Mouse (Mus musculus): ENCODE data around the gene Magi2. TPM values are rescaled to one million over a fixed set of nuclear protein-coding genes. Genes with fewer than 3 reads are reported as not detected.

Magi2 gene
- polyA plus RNA-seq, 1 experiment from 2014 or later: 9.3 TPM

- Histone ChIP-seq H3K4me3 (ENCODE audit: low read length) (no peak overlapping the region), H3K9ac (ENCODE audit: low read depth, low read length) (no peak overlapping the region), H3K27ac (ENCODE audit: low read depth, low read length) (no peak overlapping the region), H3K36me3 (ENCODE audit: control insufficient read depth, insufficient read depth, low read length) (no peaks in the 10 kb centered on the region), H3K9me3 (ENCODE audit: control insufficient read depth, low read length) (no peaks in the 10 kb centered on the region), H3K4me2 (replicated peaks; ENCODE audit: low read depth, low read length) (no peak overlapping the region), H3K27me3 (ENCODE audit: control insufficient read depth, insufficient read depth, low read length) (no peaks in the 10 kb centered on the region), H3K4me1 (ENCODE audit: control insufficient read depth, insufficient read depth, low read length) (no peaks in the 10 kb centered on the region)
- no peak for ATAC-seq (ENCODE audit: low FRiP score, low TSS enrichment)
Measured at GRCm38 (mm10) chr5:20576266-20576665, 1349.4 kb downstream of the Magi2 start.

GRCm38 (mm10) chr5:20578666-20579065, 1351.8 kb downstream of the Magi2 start:
- 88% methylated on average over 3 of the region's 3 CpGs for WGBS

GRCm38 (mm10) chr5:20580619-20581018, 1353.8 kb downstream of the Magi2 start:
- H3K4me1 ChIP-seq (ENCODE audit: control insufficient read depth, insufficient read depth, low read length): no peaks in the 10 kb centered on the region
- H3K36me3 ChIP-seq (ENCODE audit: control insufficient read depth, insufficient read depth, low read length): no peaks in the 10 kb centered on the region
- no peak for ATAC-seq (ENCODE audit: low FRiP score, low TSS enrichment)
- no peaks in the 10 kb centered on the region for H3K27me3 ChIP-seq (ENCODE audit: control insufficient read depth, insufficient read depth, low read length)
- WGBS: 96% methylated on average over 4 of the region's 4 CpGs
- H3K4me3 ChIP-seq (ENCODE audit: low read length): no peak overlapping the region
- no peak overlapping the region for H3K27ac ChIP-seq (ENCODE audit: low read depth, low read length)
- H3K9me3 ChIP-seq (ENCODE audit: control insufficient read depth, low read length): no peaks in the 10 kb centered on the region
- H3K4me2 ChIP-seq (replicated peaks; ENCODE audit: low read depth, low read length): no peak overlapping the region
- no peak overlapping the region for H3K9ac ChIP-seq (ENCODE audit: low read depth, low read length)

More at GRCm38 (mm10) chr5:20578666-20579065, 1351.8 kb downstream of the Magi2 start:
- Histone ChIP-seq H3K27me3 (ENCODE audit: control insufficient read depth, insufficient read depth, low read length) (no peaks in the 10 kb centered on the region), H3K27ac (ENCODE audit: low read depth, low read length) (no peak overlapping the region), H3K36me3 (ENCODE audit: control insufficient read depth, insufficient read depth, low read length) (no peaks in the 10 kb centered on the region), H3K4me2 (replicated peaks; ENCODE audit: low read depth, low read length) (no peak overlapping the region), H3K9me3 (ENCODE audit: control insufficient read depth, low read length) (no peaks in the 10 kb centered on the region), H3K4me1 (ENCODE audit: control insufficient read depth, insufficient read depth, low read length) (no peaks in the 10 kb centered on the region), H3K4me3 (ENCODE audit: low read length) (no peak overlapping the region), H3K9ac (ENCODE audit: low read depth, low read length) (no peak overlapping the region)
- ATAC-seq (ENCODE audit: low FRiP score, low TSS enrichment): no peak

- H3K4me2 ChIP-seq (replicated peaks; ENCODE audit: low read depth, low read length): no peak overlapping the region
- no peak for ATAC-seq (ENCODE audit: low FRiP score, low TSS enrichment)
- no peaks in the 10 kb centered on the region for H3K4me1 ChIP-seq (ENCODE audit: control insufficient read depth, insufficient read depth, low read length)
- no peak overlapping the region for H3K9ac ChIP-seq (ENCODE audit: low read depth, low read length)
- H3K4me3 ChIP-seq (ENCODE audit: low read length): no peak overlapping the region
- WGBS: 59% methylated on average over 10 of the region's 10 CpGs
- H3K27me3 ChIP-seq (ENCODE audit: control insufficient read depth, insufficient read depth, low read length): no peaks in the 10 kb centered on the region
- no peaks in the 10 kb centered on the region for H3K9me3 ChIP-seq (ENCODE audit: control insufficient read depth, low read length)
- no peaks in the 10 kb centered on the region for H3K36me3 ChIP-seq (ENCODE audit: control insufficient read depth, insufficient read depth, low read length)
- H3K27ac ChIP-seq (ENCODE audit: low read depth, low read length): no peak overlapping the region
Measured at GRCm38 (mm10) chr5:20582995-20583435, 1356.2 kb downstream of the Magi2 start.

- Histone ChIP-seq H3K9me3 (ENCODE audit: control insufficient read depth, low read length) (no peaks in the 10 kb centered on the region), H3K27ac (ENCODE audit: low read depth, low read length) (no peak overlapping the region), H3K9ac (ENCODE audit: low read depth, low read length) (no peak overlapping the region), H3K36me3 (ENCODE audit: control insufficient read depth, insufficient read depth, low read length) (no peaks in the 10 kb centered on the region), H3K27me3 (ENCODE audit: control insufficient read depth, insufficient read depth, low read length) (no peaks in the 10 kb centered on the region), H3K4me1 (ENCODE audit: control insufficient read depth, insufficient read depth, low read length) (no peaks in the 10 kb centered on the region), H3K4me2 (replicated peaks; ENCODE audit: low read depth, low read length) (no peak overlapping the region), H3K4me3 (ENCODE audit: low read length) (no peak overlapping the region)
- no peak for ATAC-seq (ENCODE audit: low FRiP score, low TSS enrichment)
- WGBS: 79% methylated on average over 3 of the region's 3 CpGs
Measured at GRCm38 (mm10) chr5:20583639-20584038, 1356.8 kb downstream of the Magi2 start.

- H3K4me2 ChIP-seq (replicated peaks; ENCODE audit: low read depth, low read length): no peak overlapping the region
- no peak overlapping the region for H3K4me3 ChIP-seq (ENCODE audit: low read length)
- H3K9me3 ChIP-seq (ENCODE audit: control insufficient read depth, low read length): no peaks in the 10 kb centered on the region
- H3K27me3 ChIP-seq (ENCODE audit: control insufficient read depth, insufficient read depth, low read length): no peaks in the 10 kb centered on the region
- WGBS: 92% methylated on average over 3 of the region's 3 CpGs
- no peaks in the 10 kb centered on the region for H3K4me1 ChIP-seq (ENCODE audit: control insufficient read depth, insufficient read depth, low read length)
- no peak for ATAC-seq (ENCODE audit: low FRiP score, low TSS enrichment)
- no peaks in the 10 kb centered on the region for H3K36me3 ChIP-seq (ENCODE audit: control insufficient read depth, insufficient read depth, low read length)
- no peak overlapping the region for H3K27ac ChIP-seq (ENCODE audit: low read depth, low read length)
- H3K9ac ChIP-seq (ENCODE audit: low read depth, low read length): no peak overlapping the region
Measured at GRCm38 (mm10) chr5:20584769-20585168, 1357.9 kb downstream of the Magi2 start.

GRCm38 (mm10) chr5:20589731-20590130, 1362.9 kb downstream of the Magi2 start:
- no peaks in the 10 kb centered on the region for H3K36me3 ChIP-seq (ENCODE audit: control insufficient read depth, insufficient read depth, low read length)
- no peaks in the 10 kb centered on the region for H3K9me3 ChIP-seq (ENCODE audit: control insufficient read depth, low read length)
- no peak overlapping the region for H3K9ac ChIP-seq (ENCODE audit: low read depth, low read length)
- no peaks in the 10 kb centered on the region for H3K27me3 ChIP-seq (ENCODE audit: control insufficient read depth, insufficient read depth, low read length)
- WGBS: 60% methylated on average over 3 of the region's 3 CpGs
- H3K4me1 ChIP-seq (ENCODE audit: control insufficient read depth, insufficient read depth, low read length): no peaks in the 10 kb centered on the region
- no peak for ATAC-seq (ENCODE audit: low FRiP score, low TSS enrichment)
- H3K4me3 ChIP-seq (ENCODE audit: low read length): no peak overlapping the region
- no peak overlapping the region for H3K4me2 ChIP-seq (replicated peaks; ENCODE audit: low read depth, low read length)
- H3K27ac ChIP-seq (ENCODE audit: low read depth, low read length): no peak overlapping the region

- Histone ChIP-seq H3K4me2 (replicated peaks; ENCODE audit: low read depth, low read length) (no peak overlapping the region), H3K9ac (ENCODE audit: low read depth, low read length) (no peak overlapping the region), H3K9me3 (ENCODE audit: control insufficient read depth, low read length) (no peaks in the 10 kb centered on the region), H3K27me3 (ENCODE audit: control insufficient read depth, insufficient read depth, low read length) (no peaks in the 10 kb centered on the region), H3K36me3 (ENCODE audit: control insufficient read depth, insufficient read depth, low read length) (no peaks in the 10 kb centered on the region), H3K4me3 (ENCODE audit: low read length) (no peak overlapping the region), H3K4me1 (ENCODE audit: control insufficient read depth, insufficient read depth, low read length) (no peaks in the 10 kb centered on the region), H3K27ac (ENCODE audit: low read depth, low read length) (no peak overlapping the region)
- WGBS: 73% methylated on average over 3 of the region's 3 CpGs
- ATAC-seq (ENCODE audit: low FRiP score, low TSS enrichment): no peak
Measured at GRCm38 (mm10) chr5:20598196-20598595, 1371.4 kb downstream of the Magi2 start.

GRCm38 (mm10) chr5:20603756-20604469, 1377.1 kb downstream of the Magi2 start:
- ATAC-seq (ENCODE audit: low FRiP score, low TSS enrichment): no peak
- no peaks in the 10 kb centered on the region for H3K36me3 ChIP-seq (ENCODE audit: control insufficient read depth, insufficient read depth, low read length)
- H3K9me3 ChIP-seq (ENCODE audit: control insufficient read depth, low read length): no peaks in the 10 kb centered on the region
- no peaks in the 10 kb centered on the region for H3K4me1 ChIP-seq (ENCODE audit: control insufficient read depth, insufficient read depth, low read length)
- no peak overlapping the region for H3K27ac ChIP-seq (ENCODE audit: low read depth, low read length)
- no peak overlapping the region for H3K4me2 ChIP-seq (replicated peaks; ENCODE audit: low read depth, low read length)
- WGBS: 43% methylated on average over 7 of the region's 7 CpGs
- H3K27me3 ChIP-seq (ENCODE audit: control insufficient read depth, insufficient read depth, low read length): no peaks in the 10 kb centered on the region
- H3K9ac ChIP-seq (ENCODE audit: low read depth, low read length): no peak overlapping the region
- no peak overlapping the region for H3K4me3 ChIP-seq (ENCODE audit: low read length)
